Mouse (Mus musculus) midbrain, postnatal 0 days (tissue): ENCODE measurements around the gene Klhl35. TPM values are rescaled to one million over a fixed set of nuclear protein-coding genes. Genes with fewer than 3 reads are reported as not detected.

ENCODE experiments used
- ATAC-seq: fragments of 200-750 bp; cut with Nextera tagmentation; 2 replicates; pipeline ENCODE4 v1.8.0; 2017; ENCODE audit warnings: moderate number of reproducible peaks, mild to moderate bottlenecking, moderate TSS enrichment, moderate library complexity; ENCODE audit not compliant: low FRiP score
- DNase-seq: peaks from one replicate; pipeline ENCODE4 v3.0.0-alpha.2; 2015; ENCODE audit warnings: low spot score
- H3K27ac ChIP-seq: fragments of 300-500 bp; sonication (generic); 2 replicates; pipeline ENCODE4 v1.5.1; 2014; ENCODE audit warnings: low read depth, mild to moderate bottlenecking, low read length, mixed read lengths
- H3K27me3 ChIP-seq: fragments of 300-500 bp; sonication (generic); 2 replicates; pipeline ENCODE4 v1.6.1; 2014; ENCODE audit warnings: low read length, control low read depth, mixed read lengths; ENCODE audit not compliant: insufficient read depth
- H3K36me3 ChIP-seq: fragments of 300-500 bp; sonication (generic); 2 replicates; pipeline ENCODE4 v1.6.1; 2014; ENCODE audit warnings: low read length, control low read depth, mixed read lengths; ENCODE audit not compliant: insufficient read depth
- H3K4me1 ChIP-seq: fragments of 300-500 bp; sonication (generic); 2 replicates; pipeline ENCODE4 v1.6.1; 2014; ENCODE audit warnings: mild to moderate bottlenecking, control low read depth, antibody characterized with exemption, low read length, mixed read lengths; ENCODE audit not compliant: insufficient read depth
- H3K4me2 ChIP-seq: fragments of 300-500 bp; sonication (generic); 2 replicates; pipeline ENCODE4 v1.6.1; 2014; ENCODE audit warnings: low read depth, mild to moderate bottlenecking, low read length, mixed read lengths; ENCODE audit not compliant: poor library complexity, severe bottlenecking
- H3K4me3 ChIP-seq: fragments of 300-500 bp; sonication (generic); 2 replicates; pipeline ENCODE4 v1.5.1; 2014; ENCODE audit warnings: low read depth, mild to moderate bottlenecking, low read length, moderate library complexity
- H3K9ac ChIP-seq: fragments of 300-500 bp; sonication (generic); replicated peaks from 2 replicates; pipeline ENCODE4 v1.6.1; 2014; ENCODE audit warnings: mild to moderate bottlenecking, low read length, moderate library complexity, mixed read lengths; ENCODE audit not compliant: poor library complexity, severe bottlenecking
- H3K9me3 ChIP-seq: fragments of 300-500 bp; sonication (generic); 2 replicates; pipeline ENCODE4 v1.6.1; 2016; ENCODE audit warnings: low read length, control low read depth
- CTCF ChIP-seq: IDR thresholded peaks from 2 replicates; pipeline ENCODE4 v1.5.1; 2016; ENCODE audit warnings: antibody characterized with exemption, mild to moderate bottlenecking
- WGBS: fragments of 180-500 bp; shearing (Covaris S2); extraction: QIAGEN DNeasy Blood & Tissue Kit; methylation state at CpG from one replicate; pipeline ENCODE4 v1.1.7; 2014; 5-methylcytosine and 5-hydroxymethylcytosine counted together
- polyA plus RNA-seq: library from polyadenylated mRNA; unstranded; fragments of >200 nt; fragmentation: Nextera tagmentation; extraction: Ambion mirVana; gene quantifications from 2 replicates; pipeline ENCODE4 v1.2.1, GENCODE M21; 2015
- total RNA-seq: library from RNA; depleted of rRNA; stranded (reverse); fragments of >200 nt; gene quantifications from 2 replicates; pipeline ENCODE4 v1.2.3, GENCODE M21; 2014

The Klhl35 gene
- total and polyA plus RNA-seq, 2 experiments from 2014 or later, result 2.4 to 3.9 TPM

- Histone ChIP-seq H3K27me3 (no peaks in the 10 kb centered on the region), H3K9me3 (no peaks in the 10 kb centered on the region), H3K9ac (no peak overlapping the region), H3K4me2 (no peak overlapping the region), H3K4me3 (no peak overlapping the region), H3K27ac (no peak overlapping the region), H3K36me3 (peaks cover 50% of the 10 kb centered on the region), H3K4me1 (no peaks in the 10 kb centered on the region)
- no peak for ATAC-seq
- DNase-seq, result no peak
- no peak for TF ChIP-seq CTCF
- WGBS, result 87% methylated on average over 2 of the region's 2 CpGs
These were observed 9.7 kb downstream of the Klhl35 start for GRCm38 (mm10) chr7:99475562-99475911.

DNA sequence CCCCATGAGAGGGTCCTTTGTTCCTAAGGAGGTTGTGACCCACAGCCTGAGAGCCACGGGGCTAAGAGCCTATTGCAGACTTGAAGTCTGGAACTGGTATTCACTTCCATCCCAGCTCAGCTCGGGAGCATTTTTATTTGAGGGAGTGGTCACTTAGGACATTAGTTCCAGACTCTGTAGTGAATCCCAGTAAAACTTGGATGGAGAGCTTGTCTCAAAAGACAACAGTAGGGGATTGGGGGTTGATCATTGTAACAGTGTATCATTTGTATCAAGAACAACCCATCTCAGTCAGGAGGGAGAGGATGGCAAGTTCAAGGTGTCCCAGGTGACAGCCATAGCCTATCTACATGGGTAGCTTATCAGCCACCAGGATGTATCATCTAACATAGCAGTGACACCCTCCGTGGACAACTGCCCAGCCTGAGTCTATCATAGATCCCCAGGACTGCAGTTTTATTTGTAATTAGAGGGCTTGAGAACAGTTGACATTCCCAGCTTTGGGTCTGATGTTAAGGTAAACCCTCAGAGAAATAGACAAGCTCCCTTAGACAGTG, 10.8 kb downstream of the Klhl35 start:
- 47% methylated on average over 3 of the region's 3 CpGs for WGBS
- Histone ChIP-seq H3K36me3 (peaks cover 61% of the 10 kb centered on the region), H3K27me3 (no peaks in the 10 kb centered on the region), H3K27ac (no peak overlapping the region), H3K4me3 (no peak overlapping the region), H3K9me3 (no peaks in the 10 kb centered on the region), H3K4me1 (no peaks in the 10 kb centered on the region), H3K9ac (no peak overlapping the region), H3K4me2 (no peak overlapping the region)
- no peak for ATAC-seq
- no peak for DNase-seq
- no peak for TF ChIP-seq CTCF

GRCm38 (mm10) chr7:99477235-99477634, 11.4 kb downstream of the Klhl35 start:
- no peak for ATAC-seq
- DNase-seq, result no peak
- Histone ChIP-seq H3K4me3 (no peak overlapping the region), H3K9me3 (no peaks in the 10 kb centered on the region), H3K4me2 (no peak overlapping the region), H3K4me1 (peaks cover 3% of the 10 kb centered on the region), H3K27me3 (no peaks in the 10 kb centered on the region), H3K27ac (no peak overlapping the region), H3K36me3 (peaks cover 65% of the 10 kb centered on the region), H3K9ac (no peak overlapping the region)
- WGBS, result 83% methylated on average over 5 of the region's 5 CpGs
- TF ChIP-seq CTCF, result peak; percentile 51

DNA sequence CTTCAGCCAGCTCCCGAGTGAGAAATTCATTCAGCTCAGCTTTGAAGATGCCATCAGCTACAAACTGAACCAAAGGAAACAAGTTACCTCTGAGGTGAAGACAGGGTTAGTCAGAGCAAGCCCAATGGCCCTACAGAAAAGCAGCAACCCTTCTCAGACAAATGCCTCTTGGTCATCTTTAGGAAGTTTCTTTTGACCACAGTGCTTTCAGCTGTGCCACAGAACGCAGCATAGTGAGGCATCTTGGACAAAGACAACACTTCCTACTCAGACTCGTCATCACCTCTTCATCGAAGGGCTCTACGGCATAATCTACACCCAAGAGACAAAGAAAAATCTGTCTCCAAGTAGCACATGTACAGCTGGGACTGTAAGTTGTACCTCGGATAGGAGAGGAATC, 16.8 kb downstream of the Klhl35 start:
- no peaks in the 10 kb centered on the region for H3K9me3 ChIP-seq
- H3K4me1 ChIP-seq, result peaks cover 7% of the 10 kb centered on the region
- peaks cover 43% of the 10 kb centered on the region for H3K36me3 ChIP-seq
- no peak for TF ChIP-seq CTCF
- ATAC-seq (no peak), DNase-seq (no peak)
- WGBS, result 3% methylated on average over 6 of the region's 6 CpGs
- peak overlapping the region; percentile 91 for H3K4me2 ChIP-seq
- H3K27me3 ChIP-seq, result no peaks in the 10 kb centered on the region; the same call in 1 of the 2 replicates
- H3K9ac ChIP-seq, result peak overlapping the region; percentile 78
- H3K27ac ChIP-seq, result peak overlapping the region; percentile 88
- peak overlapping the region; percentile 58 for H3K4me3 ChIP-seq

DNA sequence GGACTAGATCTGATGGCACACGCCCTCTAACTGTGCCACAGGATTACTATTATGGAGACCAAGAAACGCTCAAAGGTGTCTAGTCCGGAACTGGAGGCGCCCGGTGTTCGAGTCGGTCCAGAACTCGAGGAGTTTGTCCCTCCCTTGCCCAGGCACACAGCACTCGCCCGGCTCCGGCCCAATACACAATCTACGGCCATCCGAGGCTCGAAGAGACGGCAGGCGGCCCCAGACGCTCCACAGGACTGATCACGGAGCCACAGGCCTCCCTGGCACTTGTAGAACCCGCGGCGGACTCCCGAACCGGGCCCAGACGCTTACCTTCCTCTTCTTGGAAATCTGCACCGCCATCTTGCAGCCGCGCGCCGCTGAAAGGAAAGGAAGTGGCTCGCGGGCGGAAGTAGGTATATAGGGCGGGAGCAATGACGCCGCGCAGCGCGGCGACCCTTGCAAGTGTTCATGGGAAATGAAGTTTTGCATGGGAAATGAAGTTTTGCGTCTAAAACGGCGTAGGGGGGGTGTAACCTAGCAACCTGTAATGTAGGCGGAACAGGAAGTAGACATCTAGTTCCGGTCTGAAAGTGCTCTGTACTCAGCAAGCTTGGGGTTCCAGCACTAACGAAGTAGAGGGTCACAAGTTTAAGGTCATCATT, 17.6 kb downstream of the Klhl35 start, which contains the start of gene Rps3:
Gene Rps3 (minus strand): TSS at position 468 of the 653 bp plus-strand sequence.
- Histone ChIP-seq H3K9ac (peak within 1 kb of the TSS; percentile 78), H3K4me3 (peak within 1 kb of the TSS; percentile 58), H3K4me1 (peaks cover 7% of the 10 kb centered on the region), H3K9me3 (no peaks in the 10 kb centered on the region), H3K36me3 (peaks cover 36% of the 10 kb centered on the region), H3K27ac (peak within 1 kb of the TSS; percentile 88), H3K4me2 (peak within 1 kb of the TSS; percentile 91), H3K27me3 (no peaks in the 10 kb centered on the region; the same call in 1 of the 2 replicates)
- ATAC-seq, result peak; percentile 96
- WGBS, result under 1% methylated on average over 44 of the region's 45 CpGs
- peak; percentile 99 for DNase-seq
- no peak for TF ChIP-seq CTCF

GRCm38 (mm10) chr7:99483924-99484319, 18.1 kb downstream of the Klhl35 start:
- DNase-seq, result no peak
- Histone ChIP-seq H3K9ac (no peak overlapping the region), H3K9me3 (no peaks in the 10 kb centered on the region), H3K4me1 (peaks cover 7% of the 10 kb centered on the region), H3K36me3 (peaks cover 31% of the 10 kb centered on the region), H3K4me3 (peak overlapping the region; percentile 58), H3K27ac (peak overlapping the region; percentile 13; the same call in 1 of the 2 replicates), H3K27me3 (no peaks in the 10 kb centered on the region; the same call in 1 of the 2 replicates), H3K4me2 (peak overlapping the region; percentile 29)
- no peak for TF ChIP-seq CTCF
- 44% methylated on average over 8 of the region's 8 CpGs for WGBS
- ATAC-seq, result peak; percentile 22; the same call in 1 of the 2 replicates
